Mouse (Mus musculus) midbrain, embryonic 15.5 days (tissue): ENCODE data around the gene Zbed3. TPM values are rescaled to one million over a fixed set of nuclear protein-coding genes. Genes with fewer than 3 reads are reported as not detected.

ENCODE experiments used
- ATAC-seq: fragments of 200-750 bp; cut with Nextera tagmentation; replicated peaks from 2 replicates; pipeline ENCODE4 v1.8.0; 2017; ENCODE audit warnings: moderate TSS enrichment
- H3K27ac ChIP-seq: fragments of 300-500 bp; sonication (generic); 2 replicates; pipeline ENCODE4 v1.5.1; 2015; ENCODE audit warnings: mild to moderate bottlenecking, inconsistent platforms
- H3K27me3 ChIP-seq: fragments of 300-500 bp; sonication (generic); replicated peaks from 2 replicates; pipeline ENCODE4 v1.6.1; 2015; ENCODE audit warnings: inconsistent platforms
- H3K36me3 ChIP-seq: fragments of 300-500 bp; sonication (generic); replicated peaks from 2 replicates; pipeline ENCODE4 v1.6.1; 2015; ENCODE audit warnings: inconsistent platforms
- H3K4me1 ChIP-seq: fragments of 300-500 bp; sonication (generic); 2 replicates; pipeline ENCODE4 v1.6.1; 2015; ENCODE audit warnings: inconsistent platforms
- H3K4me2 ChIP-seq: fragments of 300-500 bp; sonication (generic); 2 replicates; pipeline ENCODE4 v1.6.1; 2015; ENCODE audit warnings: inconsistent platforms, mild to moderate bottlenecking, moderate library complexity
- H3K4me3 ChIP-seq: fragments of 300-500 bp; sonication (generic); 2 replicates; pipeline ENCODE4 v1.5.1; 2015; ENCODE audit warnings: mild to moderate bottlenecking, inconsistent platforms
- H3K9ac ChIP-seq: fragments of 300-500 bp; sonication (generic); 2 replicates; pipeline ENCODE4 v1.6.1; 2015; ENCODE audit warnings: mild to moderate bottlenecking, inconsistent platforms
- H3K9me3 ChIP-seq: fragments of 300-500 bp; sonication (generic); 2 replicates; pipeline ENCODE4 v1.6.1; 2016; ENCODE audit warnings: inconsistent platforms
- WGBS: fragments of 180-500 bp; shearing (Covaris S2); methylation state at CpG from one replicate; pipeline ENCODE4 v1.1.7; 2015; ENCODE audit warnings: mixed read lengths; 5-methylcytosine and 5-hydroxymethylcytosine counted together
- polyA plus RNA-seq: library from polyadenylated mRNA; unstranded; fragments of >200 nt; fragmentation: Nextera tagmentation; extraction: Ambion mirVana; gene quantifications from 2 replicates; pipeline ENCODE4 v1.2.1, GENCODE M21; 2015

The Zbed3 gene
- polyA plus RNA-seq: 38.5 and 38.9 TPM in 2 replicates

GRCm38 (mm10) chr13:95323400-95323799, at the start of gene Zbed3:
Gene Zbed3, plus strand, starts transcription at chr13:95323612.
- Histone ChIP-seq H3K4me1 (peaks cover 23% of the 10 kb centered on the region), H3K9me3 (no peaks in the 10 kb centered on the region), H3K36me3 (no peaks in the 10 kb centered on the region), H3K27ac (peak within 1 kb of the TSS; percentile 96), H3K4me3 (peak within 1 kb of the TSS; percentile 88), H3K4me2 (peak within 1 kb of the TSS; percentile 60), H3K9ac (peak within 1 kb of the TSS; percentile 96), H3K27me3 (no peaks in the 10 kb centered on the region)
- no peak for ATAC-seq
- 91% methylated on average over 6 of the region's 6 CpGs for WGBS

- no peak overlapping the region for H3K27ac ChIP-seq
- no peaks in the 10 kb centered on the region for H3K27me3 ChIP-seq
- WGBS: 88% methylated on average over 4 of the region's 4 CpGs
- ATAC-seq: no peak
- no peaks in the 10 kb centered on the region for H3K36me3 ChIP-seq
- no peak overlapping the region for H3K4me3 ChIP-seq
- no peak overlapping the region for H3K9ac ChIP-seq
- no peaks in the 10 kb centered on the region for H3K4me1 ChIP-seq
- H3K9me3 ChIP-seq: no peaks in the 10 kb centered on the region
- H3K4me2 ChIP-seq: no peak overlapping the region
Observed at GRCm38 (mm10) chr13:95278426-95279025, 44.9 kb upstream of the Zbed3 start.

DNA sequence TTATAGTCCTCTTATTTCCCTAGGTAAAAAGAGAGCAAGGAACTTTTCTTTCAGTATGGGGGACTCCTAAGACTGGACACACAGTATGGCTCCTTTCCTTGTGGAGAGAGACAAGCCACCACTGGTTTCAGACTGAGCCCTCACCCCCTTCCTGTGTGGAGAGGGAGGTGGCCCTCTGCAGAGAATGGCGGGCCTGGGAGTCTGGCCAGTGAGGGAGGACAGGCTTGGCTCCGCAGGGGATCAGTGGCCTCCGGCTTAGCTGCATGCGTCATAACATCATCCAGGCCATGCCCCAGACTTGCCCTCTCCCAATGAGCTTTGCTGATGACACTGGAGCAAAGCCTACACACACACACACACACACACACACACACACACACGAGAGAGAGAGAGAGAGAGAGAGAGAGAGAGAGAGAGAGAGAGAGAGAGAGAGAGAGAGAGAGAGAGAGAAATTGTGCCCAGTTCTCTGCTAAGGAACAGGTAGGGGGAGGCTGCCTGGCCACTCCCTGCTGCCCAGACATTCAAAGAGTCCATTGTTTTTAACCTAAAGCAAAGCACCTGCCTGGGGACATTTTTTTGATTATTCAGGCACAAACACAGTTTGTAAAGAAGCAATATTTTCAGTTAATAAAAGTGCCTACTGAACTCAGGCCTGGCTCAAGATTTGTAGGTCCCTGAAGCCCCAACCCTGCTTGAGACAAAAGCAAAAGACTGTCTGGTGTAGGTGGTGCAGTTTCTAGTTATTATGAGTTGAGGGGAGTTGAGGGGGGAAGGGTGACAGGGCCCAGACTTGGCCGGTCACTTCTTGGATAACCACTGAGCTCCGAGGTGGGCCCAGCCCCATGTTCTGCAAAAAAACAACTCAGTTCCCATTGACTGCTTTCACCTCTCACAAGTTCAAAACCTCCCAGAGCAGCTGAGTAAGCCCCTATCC, 41.4 kb upstream of the Zbed3 start:
- no peaks in the 10 kb centered on the region for H3K4me1 ChIP-seq
- H3K36me3 ChIP-seq: no peaks in the 10 kb centered on the region
- no peak for ATAC-seq
- 39% methylated on average over 6 of the region's 7 CpGs for WGBS
- H3K27me3 ChIP-seq: no peaks in the 10 kb centered on the region
- H3K4me3 ChIP-seq: no peak overlapping the region
- no peak overlapping the region for H3K4me2 ChIP-seq
- no peak overlapping the region for H3K27ac ChIP-seq
- H3K9me3 ChIP-seq: no peaks in the 10 kb centered on the region
- no peak overlapping the region for H3K9ac ChIP-seq

DNA sequence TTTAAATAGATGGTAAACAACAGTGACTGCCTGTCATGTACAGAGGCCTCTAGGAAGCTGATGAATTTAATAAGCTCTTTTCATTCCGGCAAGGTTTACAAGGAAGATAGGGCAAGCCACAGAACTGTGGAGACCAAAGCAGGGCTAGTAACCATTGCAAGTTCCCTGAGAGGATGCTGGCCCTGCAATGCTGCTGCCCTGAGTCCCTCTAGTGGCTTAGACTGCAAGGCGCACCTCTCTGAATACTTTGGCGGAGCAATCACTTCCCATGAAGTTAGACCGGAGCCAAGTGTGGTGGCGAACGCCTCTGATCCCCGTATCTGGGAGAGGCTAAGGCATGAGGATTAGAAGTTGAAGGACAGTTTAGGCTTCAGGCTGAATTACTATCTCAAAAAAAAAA, 36.4 kb upstream of the Zbed3 start:
- no peaks in the 10 kb centered on the region for H3K36me3 ChIP-seq
- peak; percentile 89 for ATAC-seq
- no peaks in the 10 kb centered on the region for H3K27me3 ChIP-seq
- no peaks in the 10 kb centered on the region for H3K9me3 ChIP-seq
- H3K9ac ChIP-seq: no peak overlapping the region
- no peak overlapping the region for H3K4me2 ChIP-seq
- 2% methylated on average over 7 of the region's 7 CpGs for WGBS
- no peak overlapping the region for H3K4me3 ChIP-seq
- no peak overlapping the region for H3K27ac ChIP-seq
- H3K4me1 ChIP-seq: no peaks in the 10 kb centered on the region

DNA sequence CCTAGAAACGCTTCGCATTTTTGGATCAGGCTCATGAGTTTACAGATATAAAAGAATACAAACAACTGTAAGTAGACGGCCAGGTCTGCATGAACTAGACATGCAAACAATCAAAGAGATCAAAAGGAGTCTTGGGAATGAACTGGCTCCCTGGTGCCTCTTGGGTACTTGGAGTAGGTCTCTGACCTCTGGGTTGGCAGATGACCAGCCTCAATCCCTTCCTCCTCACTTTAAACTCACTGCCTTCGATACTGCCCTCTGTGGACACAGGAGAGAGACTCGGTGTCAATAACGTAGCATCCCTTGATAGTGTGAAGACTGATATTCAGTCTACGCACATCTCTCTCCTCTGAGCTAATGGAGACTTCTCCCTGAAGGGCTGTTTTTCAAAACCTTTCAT, 35.4 kb upstream of the Zbed3 start:
- H3K4me3 ChIP-seq: no peak overlapping the region
- no peak overlapping the region for H3K27ac ChIP-seq
- H3K36me3 ChIP-seq: no peaks in the 10 kb centered on the region
- H3K4me2 ChIP-seq: no peak overlapping the region
- no peak overlapping the region for H3K9ac ChIP-seq
- 77% methylated on average over 7 of the region's 7 CpGs for WGBS
- H3K4me1 ChIP-seq: no peaks in the 10 kb centered on the region
- ATAC-seq: no peak
- H3K27me3 ChIP-seq: no peaks in the 10 kb centered on the region
- H3K9me3 ChIP-seq: no peaks in the 10 kb centered on the region

DNA sequence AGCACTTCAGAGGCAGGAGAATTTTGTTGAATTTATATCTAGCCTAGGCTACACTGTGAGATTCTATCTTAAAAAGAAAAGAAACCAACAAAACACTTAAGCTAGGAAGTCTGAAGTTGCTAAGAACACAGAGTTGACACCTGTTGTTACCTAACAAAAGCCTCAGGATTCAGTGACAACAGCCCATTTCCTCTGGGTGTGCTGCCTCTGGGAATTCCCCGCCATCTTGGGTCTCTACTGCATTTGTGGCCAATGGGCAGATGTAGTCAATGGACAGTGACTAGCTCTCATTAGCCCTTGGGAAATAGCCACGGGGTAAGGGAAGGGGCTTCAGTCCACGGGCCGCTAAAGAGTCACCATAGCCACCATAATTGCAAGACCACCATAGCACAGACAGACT, 31.4 kb upstream of the Zbed3 start:
- no peak overlapping the region for H3K27ac ChIP-seq
- H3K4me3 ChIP-seq: no peak overlapping the region
- no peak overlapping the region for H3K4me2 ChIP-seq
- WGBS: 67% methylated on average over 4 of the region's 4 CpGs
- no peaks in the 10 kb centered on the region for H3K9me3 ChIP-seq
- no peaks in the 10 kb centered on the region for H3K27me3 ChIP-seq
- no peak for ATAC-seq
- H3K4me1 ChIP-seq: no peaks in the 10 kb centered on the region
- H3K9ac ChIP-seq: no peak overlapping the region
- no peaks in the 10 kb centered on the region for H3K36me3 ChIP-seq

GRCm38 (mm10) chr13:95299956-95300355, 23.5 kb upstream of the Zbed3 start:
- 77% methylated on average over 3 of the region's 3 CpGs for WGBS
- Histone ChIP-seq H3K9me3 (no peaks in the 10 kb centered on the region), H3K36me3 (no peaks in the 10 kb centered on the region), H3K27ac (no peak overlapping the region), H3K4me2 (no peak overlapping the region), H3K9ac (no peak overlapping the region), H3K27me3 (no peaks in the 10 kb centered on the region), H3K4me3 (no peak overlapping the region), H3K4me1 (no peaks in the 10 kb centered on the region)
- ATAC-seq: no peak

GRCm38 (mm10) chr13:95306596-95306995, 16.8 kb upstream of the Zbed3 start:
- H3K36me3 ChIP-seq: no peaks in the 10 kb centered on the region
- no peak overlapping the region for H3K4me3 ChIP-seq
- 76% methylated on average over 4 of the region's 4 CpGs for WGBS
- H3K9ac ChIP-seq: no peak overlapping the region
- no peaks in the 10 kb centered on the region for H3K4me1 ChIP-seq
- H3K4me2 ChIP-seq: no peak overlapping the region
- no peaks in the 10 kb centered on the region for H3K9me3 ChIP-seq
- no peak for ATAC-seq
- no peak overlapping the region for H3K27ac ChIP-seq
- H3K27me3 ChIP-seq: no peaks in the 10 kb centered on the region

DNA sequence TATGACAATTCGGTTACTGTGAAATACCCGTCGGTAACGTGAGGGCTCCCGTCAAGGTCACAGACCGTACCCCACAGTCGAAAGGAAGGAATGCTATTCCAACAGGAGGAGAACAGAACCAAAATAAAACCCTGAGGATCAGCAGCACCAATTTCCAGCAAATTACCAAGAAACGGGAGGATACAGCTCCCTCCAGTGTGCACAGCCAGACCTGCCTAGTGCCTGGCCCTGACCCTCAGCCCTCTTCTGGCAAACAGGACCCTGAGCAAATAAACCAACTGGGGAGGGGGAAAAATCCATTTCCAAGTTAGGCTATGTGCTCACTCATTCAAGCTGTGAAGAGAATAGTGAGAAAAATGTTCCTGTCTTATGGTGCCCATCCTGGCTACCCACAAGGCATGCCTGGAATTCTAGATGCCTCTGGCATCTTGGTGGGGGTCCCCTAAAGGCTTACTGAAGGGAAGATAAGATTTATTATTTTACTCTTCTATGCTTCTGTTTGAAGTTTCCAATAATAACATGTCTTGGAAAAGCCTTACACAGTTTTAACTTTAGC, 16.2 kb upstream of the Zbed3 start:
- Histone ChIP-seq H3K36me3 (no peaks in the 10 kb centered on the region), H3K9me3 (no peaks in the 10 kb centered on the region), H3K4me3 (no peak overlapping the region), H3K4me1 (no peaks in the 10 kb centered on the region), H3K9ac (no peak overlapping the region), H3K27me3 (no peaks in the 10 kb centered on the region), H3K4me2 (no peak overlapping the region), H3K27ac (no peak overlapping the region)
- WGBS: 84% methylated on average over 8 of the region's 8 CpGs
- no peak for ATAC-seq

- Histone ChIP-seq H3K27ac (no peak overlapping the region), H3K4me3 (no peak overlapping the region), H3K9me3 (no peaks in the 10 kb centered on the region), H3K9ac (no peak overlapping the region), H3K27me3 (no peaks in the 10 kb centered on the region), H3K4me1 (no peaks in the 10 kb centered on the region), H3K4me2 (no peak overlapping the region), H3K36me3 (no peaks in the 10 kb centered on the region)
- ATAC-seq: peak; percentile 52; the same call in 1 of the 2 replicates
- 53% methylated on average over 6 of the region's 6 CpGs for WGBS
Observed at GRCm38 (mm10) chr13:95312016-95312415, 11.4 kb upstream of the Zbed3 start.

DNA sequence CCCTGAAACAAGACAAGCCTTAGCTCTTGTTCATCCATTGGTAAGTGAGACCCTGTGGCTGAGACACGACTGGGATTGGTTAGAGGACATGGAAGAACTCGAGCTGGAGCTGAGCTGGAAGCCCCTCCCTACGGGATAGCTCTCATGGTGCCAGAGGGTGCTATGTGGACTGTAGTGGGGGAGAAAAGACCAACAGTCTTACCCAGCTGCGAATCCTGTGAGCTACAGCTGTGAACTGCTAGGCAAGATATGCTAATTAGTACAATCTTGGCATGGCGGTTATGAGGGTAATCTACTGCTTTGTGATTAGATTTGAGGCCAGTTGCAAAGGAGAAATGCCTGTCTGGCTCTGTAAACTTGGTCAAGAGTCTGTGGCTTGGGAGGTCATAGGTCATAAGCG, 4.3 kb upstream of the Zbed3 start:
- Histone ChIP-seq H3K4me2 (no peak overlapping the region), H3K9me3 (no peaks in the 10 kb centered on the region), H3K9ac (no peak overlapping the region), H3K36me3 (no peaks in the 10 kb centered on the region), H3K4me3 (no peak overlapping the region), H3K27me3 (no peaks in the 10 kb centered on the region), H3K4me1 (no peaks in the 10 kb centered on the region), H3K27ac (no peak overlapping the region)
- 80% methylated on average over 6 of the region's 6 CpGs for WGBS
- ATAC-seq: no peak

- Histone ChIP-seq H3K4me1 (no peaks in the 10 kb centered on the region), H3K4me2 (no peak overlapping the region), H3K9me3 (no peaks in the 10 kb centered on the region), H3K27ac (no peak overlapping the region), H3K36me3 (no peaks in the 10 kb centered on the region), H3K9ac (no peak overlapping the region), H3K4me3 (no peak overlapping the region), H3K27me3 (no peaks in the 10 kb centered on the region)
- ATAC-seq: no peak
- 62% methylated on average over 4 of the region's 4 CpGs for WGBS
Observed at GRCm38 (mm10) chr13:95320451-95320850, 3.0 kb upstream of the Zbed3 start.
